Mouse (Mus musculus) layer of hippocampus, adult 18-20 months (tissue): ENCODE results near the gene Cfap97. TPM values are rescaled to one million over a fixed set of nuclear protein-coding genes. Genes with fewer than 3 reads are reported as not detected.
"Not testable (repeated sequence)": the region's sequence is repeated elsewhere in the genome, so short reads cannot be mapped to it uniquely, and the experiment has no call there.

Experiments used
- DNase-seq, 2 experiments: peaks; one replicate each; pipeline ENCODE4 v3.0.0; 2022; ENCODE audit warnings: low spot score in 2 of 2
- long read RNA-seq: library from polyadenylated mRNA; stranded (forward); transcript quantifications from one replicate; pipeline ENCODE4 v2.0.0, GENCODE M21; 2021
- total RNA-seq, 2 experiments: library from RNA; stranded (reverse); gene quantifications; 2 replicates each; pipeline ENCODE4 v1.2.3; 2021

Gene Cfap97
- total RNA-seq, result 10 to 100 TPM; 24.8 to 25.9 TPM
- long read RNA-seq, full-length matches to known transcripts, result 19 of 39 reads
- long read RNA-seq, partial matches to known transcripts, result 3 of 39 reads
- long read RNA-seq, other reads (novel, unspliced or antisense), result 17 of 39 reads

DNA sequence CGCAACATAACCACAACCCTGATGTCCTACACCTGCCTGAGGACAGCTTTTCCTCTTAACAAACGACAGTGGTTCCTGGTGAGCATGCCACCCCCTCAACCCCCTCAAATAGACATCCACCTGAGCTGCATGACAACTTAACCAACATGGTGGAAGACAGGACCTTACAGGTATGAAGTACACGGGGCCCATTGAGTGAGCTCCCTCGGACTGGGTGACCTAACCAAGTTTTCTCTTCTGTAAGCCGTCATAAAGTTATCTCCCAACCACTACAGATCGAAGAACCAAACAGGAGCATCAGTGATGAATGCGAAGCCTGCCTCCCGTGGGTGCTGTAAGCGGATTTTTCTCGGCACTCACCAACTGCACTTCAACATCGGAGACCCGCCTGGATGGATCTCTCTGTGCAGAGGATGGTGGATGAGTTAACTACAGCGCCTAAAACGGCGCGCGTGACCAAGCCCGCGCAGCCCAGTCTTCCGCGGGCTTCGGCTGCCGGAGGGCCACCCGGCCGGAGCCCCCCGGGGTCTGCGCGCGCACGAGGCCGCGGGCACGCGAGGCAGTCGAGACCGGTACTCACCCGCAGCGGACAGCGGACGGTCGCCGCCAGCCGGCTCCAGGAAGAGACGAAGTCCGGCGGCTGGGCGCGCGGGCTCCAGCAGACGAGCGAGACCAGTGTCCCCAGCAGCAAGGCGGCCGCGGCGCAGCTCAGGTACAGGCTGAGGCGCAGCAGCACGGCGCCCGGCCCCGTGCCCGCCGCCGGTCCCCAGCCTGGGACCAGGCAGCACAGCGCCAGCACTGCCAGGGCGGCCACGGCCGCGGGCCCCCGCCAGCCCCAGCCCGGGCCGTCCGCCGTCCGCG, at the start of gene Cfap97:
Gene Cfap97 (plus strand): TSS at position 570 of the 861 bp plus-strand sequence.
- peak in 1 of 2 experiments; percentile 48 for DNase-seq

DNA sequence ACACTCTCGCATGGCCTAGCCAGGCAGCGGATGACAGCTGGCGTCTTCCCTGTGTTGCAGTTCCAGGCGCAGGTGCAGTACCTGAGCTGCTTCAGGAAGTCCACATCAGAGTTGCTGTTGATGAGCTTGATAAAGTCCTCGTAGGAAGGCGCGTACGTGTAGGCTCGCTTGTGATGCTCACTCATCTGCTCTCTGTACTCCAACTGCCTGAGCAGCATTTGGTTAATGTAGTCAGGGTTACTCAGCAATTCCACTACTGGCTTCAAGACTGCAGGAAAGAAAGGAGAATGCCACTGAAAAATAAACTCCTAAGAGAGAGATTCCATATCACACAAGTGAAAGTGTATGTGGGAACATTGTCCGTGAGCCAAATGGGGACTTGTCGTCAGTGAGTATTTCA, 48.1 kb upstream of the Cfap97 start:
- no peak for DNase-seq

DNA sequence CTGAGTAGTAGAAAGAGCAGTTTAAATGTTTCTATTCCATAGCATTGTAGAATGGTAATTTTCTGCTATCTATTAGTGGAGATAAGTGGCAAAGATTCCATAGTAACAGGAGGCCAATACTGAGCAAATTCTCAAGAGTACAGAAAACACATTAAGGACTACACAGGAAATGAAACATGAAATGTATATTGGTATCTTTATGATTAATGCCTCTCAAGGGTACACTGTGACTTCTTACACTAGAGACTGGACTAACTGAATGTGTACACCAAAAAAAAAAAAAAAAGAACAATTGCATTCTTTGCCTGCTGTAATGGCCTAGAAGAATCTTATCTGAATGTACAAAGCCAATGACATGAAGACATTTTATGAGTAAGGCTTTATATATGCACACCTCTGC, 43.9 kb upstream of the Cfap97 start:
- no peak for DNase-seq

DNA sequence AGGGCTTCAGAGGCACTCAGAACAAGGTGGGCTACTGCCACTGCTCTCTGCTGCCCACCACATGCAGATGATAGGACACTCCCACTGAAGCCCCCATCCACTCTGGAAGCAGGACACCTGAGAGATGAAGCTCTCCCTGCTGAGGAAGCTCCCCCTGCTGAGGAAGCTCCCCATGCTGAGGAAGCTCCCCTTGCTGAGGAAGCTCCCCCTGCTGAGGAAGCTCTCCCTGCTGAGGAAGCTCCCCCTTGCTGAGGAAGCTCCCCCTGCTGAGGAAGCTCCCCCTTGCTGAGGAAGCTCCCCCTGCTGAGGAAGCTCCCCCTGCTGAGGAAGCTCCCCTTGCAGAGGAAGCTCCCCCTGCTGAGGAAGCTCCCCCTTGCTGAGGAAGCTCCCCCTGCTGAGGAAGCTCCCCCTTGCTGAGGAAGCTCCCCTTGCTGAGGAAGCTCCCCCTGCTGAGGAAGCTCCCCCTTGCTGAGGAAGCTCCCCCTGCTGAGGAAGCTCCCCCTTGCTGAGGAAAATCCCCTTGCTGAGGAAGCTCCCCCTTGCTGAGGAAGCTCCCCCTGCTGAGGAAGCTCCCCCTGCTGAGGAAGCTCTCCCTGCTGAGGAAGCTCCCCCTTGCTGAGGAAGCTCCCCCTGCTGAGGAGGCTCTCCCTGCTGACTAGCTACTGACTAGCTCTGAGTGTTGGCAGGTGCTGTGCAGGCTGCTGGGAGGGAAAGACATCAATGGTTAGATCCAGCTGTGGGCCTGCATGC, 38.0 kb upstream of the Cfap97 start:
- not testable (repeated sequence) for DNase-seq

DNA sequence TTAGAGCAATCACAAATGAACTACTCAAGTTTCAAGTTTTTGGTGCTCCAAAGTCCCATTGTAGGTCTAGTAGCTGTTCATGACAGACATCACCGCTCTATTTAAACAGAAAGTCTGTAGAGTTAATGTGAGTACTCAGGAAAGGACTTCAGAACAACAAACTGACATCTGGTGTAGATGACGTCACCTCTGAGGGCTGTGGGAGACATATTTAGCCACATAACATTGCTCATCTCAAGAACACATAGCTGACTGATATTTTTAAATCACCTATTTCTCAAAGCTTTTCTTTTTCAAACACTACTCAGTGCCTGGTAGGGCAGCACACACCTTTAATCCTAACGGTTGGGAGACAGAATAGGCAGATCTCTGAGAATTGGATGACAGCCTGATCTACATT, 34.4 kb upstream of the Cfap97 start:
- peak in 1 of 2 experiments; percentile 57 for DNase-seq

DNA sequence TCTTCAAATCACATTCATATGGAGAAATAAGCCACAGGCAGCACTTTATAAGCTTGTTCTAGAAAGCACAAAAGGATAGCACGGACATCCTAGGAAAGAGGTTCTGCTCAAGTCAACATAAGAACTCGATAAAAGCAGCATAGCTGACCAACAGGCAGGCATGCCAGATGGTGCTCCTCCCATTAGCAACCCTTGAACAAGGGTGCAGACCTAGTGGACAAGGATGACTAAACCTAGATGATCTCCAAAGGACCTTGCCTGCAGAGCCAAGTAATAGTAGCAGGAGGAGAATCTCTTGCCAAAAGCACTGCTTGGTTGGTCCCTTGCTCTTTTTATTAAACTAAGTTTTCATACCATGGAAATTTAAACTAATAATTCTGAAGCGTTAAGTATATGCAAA, 32.4 kb upstream of the Cfap97 start:
- DNase-seq, result no peak

DNA sequence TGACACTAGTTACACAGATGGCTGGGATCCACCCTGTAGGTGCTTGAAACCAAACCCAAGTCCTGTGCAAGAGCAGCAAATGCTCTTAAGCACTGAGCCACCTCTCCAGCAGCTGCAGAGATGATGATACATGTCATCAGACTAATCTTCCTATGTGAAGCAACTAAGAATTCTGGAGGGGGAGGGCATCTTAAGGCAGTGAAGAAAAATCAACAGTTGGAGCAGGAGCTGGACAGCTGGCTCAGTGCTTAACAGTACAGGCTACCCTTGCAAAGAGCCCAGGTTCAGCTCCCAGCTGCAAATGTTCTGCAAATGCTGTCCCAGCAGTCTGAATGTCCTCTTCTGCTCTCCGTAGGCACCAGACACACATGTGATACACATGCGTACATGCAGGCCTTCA, 29.1 kb upstream of the Cfap97 start:
- DNase-seq, result no peak

DNA sequence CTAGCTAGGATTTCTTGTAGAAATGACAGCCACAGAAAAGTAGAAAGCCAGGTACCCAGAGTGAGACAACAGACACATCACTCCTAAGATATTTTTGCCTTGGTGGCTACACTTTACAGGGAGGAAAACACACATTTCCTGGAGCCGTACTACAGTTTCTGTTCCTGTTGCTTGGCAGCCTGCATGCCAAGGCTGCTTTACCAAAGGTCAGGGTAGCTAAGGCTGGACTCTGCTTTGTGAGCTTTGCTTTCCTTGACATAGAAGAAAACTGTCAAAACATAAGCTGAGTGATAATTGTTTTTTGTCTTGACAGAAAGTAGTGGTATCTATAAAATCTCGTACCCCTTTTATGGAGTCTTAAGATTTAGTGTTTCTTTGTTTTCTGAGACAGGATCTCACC, 21.1 kb upstream of the Cfap97 start:
- DNase-seq, result no peak

DNA sequence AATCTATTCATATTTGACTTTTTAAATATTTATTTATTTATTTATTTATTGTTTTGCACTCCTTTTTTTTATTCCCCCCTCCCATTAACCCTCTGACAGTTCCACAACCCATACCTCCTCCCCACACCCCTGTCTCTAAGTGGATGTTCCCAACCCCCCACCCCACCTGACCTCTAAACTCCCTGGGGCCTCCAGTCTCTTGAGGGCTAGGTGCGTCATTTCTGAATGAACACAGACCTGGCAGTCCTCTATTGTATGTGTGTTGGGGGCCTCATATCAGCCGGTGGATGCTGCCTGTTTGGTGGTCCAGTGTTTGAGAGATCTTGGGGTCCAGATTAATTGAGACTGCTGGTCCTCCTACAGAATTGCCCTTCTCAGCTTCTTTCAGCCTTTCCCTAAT, 16.0 kb upstream of the Cfap97 start:
- not testable (repeated sequence) for DNase-seq

DNA sequence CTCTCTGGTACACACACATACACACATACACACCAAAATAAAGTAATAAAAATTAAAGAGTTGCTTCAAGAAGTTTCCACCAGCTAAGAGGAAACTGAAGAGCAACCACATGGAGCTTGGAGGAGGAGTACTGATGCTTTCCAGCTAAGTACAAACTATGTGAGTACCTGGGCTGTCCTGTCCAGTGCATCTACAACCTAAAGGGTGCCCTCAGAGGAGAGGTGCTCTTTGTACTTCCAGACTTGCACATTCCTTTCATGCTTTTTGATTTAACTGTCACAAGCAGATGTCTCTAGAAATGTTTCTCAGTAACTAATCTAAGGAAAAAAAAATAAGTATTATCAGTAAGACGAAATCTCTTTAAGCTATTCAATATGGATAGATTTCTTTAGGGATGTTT, 14.2 kb upstream of the Cfap97 start:
- DNase-seq, result no peak

DNA sequence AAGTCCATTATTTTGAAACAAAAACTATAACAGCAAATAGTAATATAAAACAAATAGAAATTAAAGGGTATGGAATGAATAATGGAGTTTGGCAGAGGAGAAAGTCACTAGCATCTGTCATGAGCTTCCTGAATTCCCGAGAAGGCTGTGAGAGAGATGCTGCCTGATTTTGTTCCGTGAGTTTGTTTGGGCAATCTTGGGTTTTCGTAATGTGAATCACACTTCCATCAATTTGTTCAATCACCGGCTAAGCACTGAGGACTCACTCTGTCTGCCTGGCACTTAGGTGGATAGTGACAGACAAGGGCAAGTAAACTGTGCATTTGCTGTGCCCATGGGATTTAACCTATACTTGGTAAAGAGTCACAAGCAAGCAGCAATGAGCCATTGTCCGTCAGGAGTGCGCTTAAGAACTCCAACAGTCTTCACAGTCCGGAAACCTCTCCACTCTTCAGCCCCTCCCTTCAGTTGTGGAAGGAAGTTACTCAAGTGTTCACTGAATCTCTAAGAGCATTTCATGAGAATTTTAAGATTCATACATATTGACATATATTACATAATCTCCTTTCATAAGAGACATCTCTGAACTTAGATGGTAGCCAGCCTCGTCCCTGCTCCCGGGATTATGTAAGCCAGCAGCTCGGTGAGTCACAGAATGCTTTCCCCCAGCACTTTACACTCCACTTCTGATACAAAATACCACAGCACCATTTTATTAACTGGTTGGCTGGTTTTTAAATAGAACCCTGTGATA, 13.6 kb upstream of the Cfap97 start:
- DNase-seq, result peak in 1 of 2 experiments; percentile 74

DNA sequence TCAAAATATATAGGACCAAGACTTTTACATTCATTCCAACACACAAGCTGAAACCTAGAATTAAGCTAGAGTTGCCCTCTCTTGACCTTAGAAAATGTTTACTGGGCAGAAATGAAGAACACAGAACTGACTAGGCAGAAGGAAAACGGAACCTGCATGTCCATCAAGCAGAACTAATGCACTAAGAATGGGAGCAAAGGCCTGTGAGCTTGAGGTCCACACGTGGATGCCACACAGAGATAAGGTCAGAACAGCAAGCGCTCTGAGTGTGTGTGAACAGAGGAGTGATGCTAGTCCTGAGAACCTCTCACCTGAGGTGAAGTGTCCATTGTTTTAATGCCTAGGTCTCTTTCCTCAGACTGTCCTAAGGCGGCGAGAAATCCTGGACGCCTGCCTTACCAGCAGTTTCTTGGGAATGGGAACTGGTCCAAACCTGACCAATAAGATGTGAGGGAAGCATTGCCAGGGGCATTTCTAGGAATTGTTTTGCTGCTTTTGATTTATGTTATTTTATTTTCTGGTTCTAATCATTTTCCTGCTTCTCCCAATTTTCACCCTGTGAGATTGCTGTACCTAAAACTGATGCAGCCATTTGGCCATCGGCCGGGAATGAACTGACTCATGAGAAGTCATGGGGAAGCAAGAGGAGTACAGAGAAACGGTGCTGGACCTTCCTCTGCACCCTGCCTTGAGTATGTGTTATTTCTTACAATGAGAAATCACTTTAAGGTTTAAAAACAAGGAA, 11.0 kb upstream of the Cfap97 start:
- no peak for DNase-seq

DNA sequence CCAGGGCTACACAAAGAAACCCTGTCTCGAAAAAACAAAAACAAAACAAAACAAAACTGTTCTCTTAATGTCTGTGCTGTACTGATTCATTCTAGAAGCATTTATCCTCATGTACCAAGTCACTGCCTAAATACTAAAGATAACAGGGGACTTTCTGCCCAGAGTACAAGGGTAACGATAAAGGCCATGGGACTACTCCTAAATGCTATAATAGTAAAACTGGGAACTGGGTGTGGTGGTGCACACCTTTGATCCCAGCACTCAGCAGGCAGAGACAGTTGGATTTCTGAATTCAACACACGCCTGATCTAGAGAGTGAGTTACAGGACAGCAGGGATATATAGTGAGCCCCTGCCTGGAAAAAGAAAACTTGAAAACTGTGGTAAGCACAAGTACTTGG, 9.9 kb upstream of the Cfap97 start:
- DNase-seq, result no peak

DNA sequence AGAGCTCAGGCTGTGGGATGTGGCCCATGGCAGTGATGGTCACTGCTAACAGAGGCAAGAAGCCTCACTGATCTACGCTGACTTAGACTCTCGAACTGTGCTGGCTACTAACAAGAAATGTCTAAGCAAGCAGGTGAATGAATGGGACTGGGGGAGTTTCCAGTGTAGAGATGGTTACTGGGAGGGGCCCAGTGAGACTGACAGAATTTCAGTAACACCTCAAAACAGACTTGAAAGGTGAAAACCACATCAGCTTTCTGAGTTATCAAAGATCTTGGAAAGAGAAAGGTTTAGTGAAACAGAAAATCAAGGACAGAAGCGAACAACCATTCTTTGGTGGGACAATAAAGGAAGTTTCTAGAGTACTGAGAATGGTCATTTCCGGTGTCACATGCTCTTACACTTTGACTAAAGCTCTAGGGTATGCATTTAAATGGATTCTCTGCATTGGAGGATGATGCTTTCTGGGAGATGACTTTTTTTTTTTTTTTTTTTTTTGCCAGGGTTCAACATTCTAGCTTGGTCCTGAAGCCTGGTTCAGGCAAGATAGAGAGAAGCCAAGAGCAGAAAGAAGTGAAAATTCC, 9.0 kb upstream of the Cfap97 start:
- DNase-seq, result no peak

DNA sequence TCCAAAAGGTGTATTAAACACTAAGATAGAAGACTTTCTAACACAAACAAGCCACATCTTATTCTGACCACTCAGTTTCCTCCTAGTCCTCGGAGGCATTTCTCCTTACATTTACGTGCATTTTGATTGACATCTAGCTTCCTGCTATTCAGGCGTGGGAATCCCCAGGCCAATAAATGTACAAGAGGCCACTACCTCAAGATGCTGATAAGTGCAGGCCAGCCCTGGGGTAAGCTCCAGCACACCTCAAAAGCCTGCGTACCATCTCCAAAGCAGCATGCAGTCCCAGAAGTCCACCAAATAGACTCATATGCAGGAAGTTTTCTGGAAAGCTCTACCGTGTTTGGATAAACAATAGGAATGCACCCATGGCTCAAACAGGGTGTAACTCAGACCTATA, 8.1 kb upstream of the Cfap97 start:
- DNase-seq, result no peak

DNA sequence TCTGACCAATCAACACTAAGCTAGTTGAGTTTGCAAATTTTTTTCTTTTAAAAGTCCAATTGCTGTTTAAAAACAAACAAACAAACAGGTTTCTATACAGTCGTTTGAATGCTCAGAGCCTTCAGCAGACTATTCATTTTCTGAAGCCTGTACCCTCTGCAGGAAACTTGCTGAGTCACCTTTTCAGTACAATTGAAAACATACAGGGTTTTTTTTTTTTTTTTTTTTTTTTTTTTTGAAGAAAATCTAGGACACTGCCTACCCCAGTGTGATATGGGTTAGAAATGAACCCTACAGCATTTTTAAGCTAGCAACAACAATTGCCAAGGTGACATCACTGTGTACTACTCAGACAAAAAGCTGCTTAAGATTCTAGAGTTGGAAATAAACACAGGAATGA, 7.6 kb upstream of the Cfap97 start:
- no peak for DNase-seq

DNA sequence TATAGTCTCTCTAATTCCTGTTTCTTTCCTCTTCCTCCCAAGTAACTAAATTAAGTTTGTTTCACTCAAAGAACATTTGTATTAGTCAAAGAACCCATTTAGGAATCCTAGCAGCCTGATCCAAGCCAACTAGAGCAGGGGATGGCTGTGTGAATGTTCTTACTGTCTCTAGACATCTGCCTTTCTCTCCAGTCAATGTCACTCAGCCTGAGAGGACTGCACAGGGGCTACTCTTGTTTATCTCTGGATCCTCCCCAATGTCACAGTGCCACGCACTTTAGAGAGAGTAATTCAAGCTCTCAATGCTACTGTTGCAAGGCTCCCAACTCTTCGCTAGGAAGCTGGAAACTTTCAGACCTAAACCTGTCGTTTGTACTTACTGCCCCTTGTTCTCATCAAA, 5.4 kb upstream of the Cfap97 start:
- no peak for DNase-seq

DNA sequence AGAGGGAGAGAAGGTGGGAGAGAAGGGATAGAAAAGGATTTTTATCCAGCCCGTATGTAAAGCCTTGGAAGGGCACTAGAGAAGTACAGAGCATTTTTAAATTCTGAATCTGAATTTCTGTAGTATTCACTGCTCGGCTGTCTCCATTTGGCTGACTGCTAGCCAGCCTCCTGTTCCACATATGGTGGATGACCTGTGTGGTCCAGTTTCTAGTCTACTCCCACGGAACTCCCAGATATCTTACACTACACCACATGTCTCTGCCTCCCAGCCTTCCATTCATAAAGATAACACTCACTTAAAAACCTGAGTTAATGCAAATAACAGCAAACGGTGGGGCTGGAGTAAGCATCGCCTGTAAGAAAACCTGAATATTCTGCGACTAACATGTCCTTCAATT, 2.3 kb upstream of the Cfap97 start:
- peak in 1 of 2 experiments; percentile 21 for DNase-seq

DNA sequence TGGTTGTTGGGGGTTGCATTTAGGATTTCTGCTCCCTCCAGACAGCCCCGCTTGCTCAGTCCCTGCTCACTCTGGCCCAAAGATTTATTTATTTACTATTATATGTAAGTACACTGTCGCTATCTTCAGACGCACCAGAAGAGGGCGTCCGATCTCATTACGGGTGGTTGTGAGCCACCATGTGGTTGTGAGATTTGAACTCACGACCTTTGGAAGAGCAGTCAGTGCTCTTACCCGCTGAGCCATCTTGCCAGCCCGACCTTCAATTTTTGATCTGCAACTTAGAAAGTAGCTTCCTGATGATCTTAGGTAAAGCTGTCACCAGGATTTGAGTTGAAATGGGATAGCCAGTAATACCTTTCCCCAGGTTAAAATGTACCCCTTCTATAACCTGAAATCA, 1.8 kb upstream of the Cfap97 start:
- peak in 1 of 2 experiments; percentile 15 for DNase-seq
